In genomic region chr7:97325156-97325985, GRCm38 (mm10) we compare ENCODE assay signal across 8 mouse cellular contexts. TPM values are rescaled to one million over a fixed set of nuclear protein-coding genes. Genes with fewer than 3 reads are reported as not detected.
DNase-seq lines count a peak whose midpoint lies in the region; ATAC-seq lines count a peak whose summit lies in the region.

No protein-coding gene starts in this region.

- H3K4me2 ChIP-seq in neural tube, embryonic 14.5 days (ENCODE audit: low read depth, low read length): peak overlapping the region; percentile 39

- ATAC-seq in megakaryocyte, adult 5-6 weeks (ENCODE audit: poor library complexity, severe bottlenecking): no peak
- peak; percentile 64 for ATAC-seq in neural tube, embryonic 14.5 days (ENCODE audit: low read depth)
- ATAC-seq in CD4-positive, CD25-positive, alpha-beta regulatory T cell, adult 4 months: no peak

- no peak overlapping the region for H3K27ac ChIP-seq in neural tube, embryonic 14.5 days (ENCODE audit: low read depth, low read length)

- H3K9me3 ChIP-seq in megakaryocyte, embryonic 14.5 days: peaks cover 23% of the 10 kb centered on the region
- no peaks in the 10 kb centered on the region for H3K9me3 ChIP-seq in neural tube, embryonic 14.5 days (ENCODE audit: control insufficient read depth, low read length)

- H3K4me1 ChIP-seq in megakaryocyte, embryonic 14.5 days: peaks cover 18% of the 10 kb centered on the region
- H3K4me1 ChIP-seq in neural tube, embryonic 14.5 days (ENCODE audit: control insufficient read depth, insufficient read depth, low read length): peaks cover 5% of the 10 kb centered on the region; the same call in 1 of the 2 replicates

- WGBS in neural tube, embryonic 14.5 days: 15% methylated on average over 78 of the region's 96 CpGs

- DNase-seq in embryo, embryonic 10 days (ENCODE audit: low spot score): peak; percentile 22
- DNase-seq in embryo, embryonic 10.5 days (ENCODE audit: low spot score): no peak
- DNase-seq in left cerebral cortex, postnatal 14 days (ENCODE audit: low spot score in 2 of 2): peak; percentile 59 to 68
- no peak for DNase-seq in adrenal gland, adult 2 months

- H3K4me3 ChIP-seq in megakaryocyte, embryonic 14.5 days (replicated peaks): peak overlapping the region; percentile 71
- peak overlapping the region; percentile 24 for H3K4me3 ChIP-seq in neural tube, embryonic 14.5 days (ENCODE audit: low read depth, low read length)

- peaks cover 87% of the 10 kb centered on the region for H3K27me3 ChIP-seq in megakaryocyte, embryonic 14.5 days (replicated peaks)
- H3K27me3 ChIP-seq in neural tube, embryonic 14.5 days (ENCODE audit: control insufficient read depth, insufficient read depth, low read length): peaks cover 15% of the 10 kb centered on the region

- no peaks in the 10 kb centered on the region for H3K36me3 ChIP-seq in megakaryocyte, embryonic 14.5 days (replicated peaks; ENCODE audit: low read length)
- no peaks in the 10 kb centered on the region for H3K36me3 ChIP-seq in neural tube, embryonic 14.5 days (ENCODE audit: control insufficient read depth, insufficient read depth, low read length)

- H3K9ac ChIP-seq in neural tube, embryonic 14.5 days (replicated peaks; ENCODE audit: low read depth, low read length): no peak overlapping the region

- intact Hi-C loops in left cerebral cortex, postnatal 14 days (cut with DNase I): no loop called here

RNA-seq across cellular contexts. Expression of gene Usp35, which starts 6.4 kb away (rescaled TPM):
- polyA plus RNA-seq in megakaryocyte, embryonic 14.5 days (2012; ENCODE audit: insufficient read depth, low replicate concordance): 1.4 and 2.3 TPM in 2 replicates
- total RNA-seq in megakaryocyte, adult 5-6 weeks (2015): 0.87 and 1.1 TPM in 2 replicates
- 0.66 and 0.77 TPM in 2 replicates for total RNA-seq in megakaryocyte, adult 5-6 weeks (2017)
- total RNA-seq in left cerebral cortex, postnatal 14 days (2021): 10 to 100 TPM; 12.2 to 13.5 TPM
- polyA plus RNA-seq in neural tube, embryonic 14.5 days (2014; fragmentation: Nextera tagmentation; extraction: Ambion mirVana): 4.6 and 5.1 TPM in 2 replicates
- 1 to 10 TPM; 7.0 to 8.5 TPM for total RNA-seq in adrenal gland, adult 2 months (2021)
- 8.4 and 11.1 TPM in 2 replicates for polyA plus RNA-seq in adrenal gland, adult 2 months (2012; rRNA removed)
- 1 to 10 TPM; 1.4 to 2.7 TPM for polyA plus RNA-seq in CD4-positive, CD25-positive, alpha-beta regulatory T cell, adult 4 months (2017; shearing (Covaris generic))

RNA-seq across cellular contexts. Expression of gene Kctd21, which starts 6.8 kb away (rescaled TPM):
- polyA plus RNA-seq in megakaryocyte, embryonic 14.5 days (2012; ENCODE audit: insufficient read depth, low replicate concordance): 0.70 and 1.1 TPM in 2 replicates
- 3.3 and 4.5 TPM in 2 replicates for total RNA-seq in megakaryocyte, adult 5-6 weeks (2015)
- 1.8 and 2.3 TPM in 2 replicates for total RNA-seq in megakaryocyte, adult 5-6 weeks (2017)
- 10 to 100 TPM; 10.7 TPM for total RNA-seq in left cerebral cortex, postnatal 14 days (2021)
- 7.5 and 9.8 TPM in 2 replicates for polyA plus RNA-seq in neural tube, embryonic 14.5 days (2014; fragmentation: Nextera tagmentation; extraction: Ambion mirVana)
- total RNA-seq in adrenal gland, adult 2 months (2021): 10 to 100 TPM in 1 of 2 experiments, 1 to 10 TPM in 1; 7.3 to 11.4 TPM
- polyA plus RNA-seq in adrenal gland, adult 2 months (2012; rRNA removed): 5.3 and 5.6 TPM in 2 replicates
- polyA plus RNA-seq in CD4-positive, CD25-positive, alpha-beta regulatory T cell, adult 4 months (2017; shearing (Covaris generic)): 1 to 10 TPM; 1.7 to 3.1 TPM

RNA-seq across cellular contexts. Expression of gene Alg8, which starts 46.0 kb away (rescaled TPM):
- 1.1 TPM in 1 of 2 replicates, not detected in the other for polyA plus RNA-seq in megakaryocyte, embryonic 14.5 days (2012; ENCODE audit: insufficient read depth, low replicate concordance)
- 40.5 and 45.2 TPM in 2 replicates for total RNA-seq in megakaryocyte, adult 5-6 weeks (2015)
- total RNA-seq in megakaryocyte, adult 5-6 weeks (2017): 29.9 and 41.7 TPM in 2 replicates
- 10 to 100 TPM in 1 of 2 experiments, 1 to 10 TPM in 1; 8.5 to 13.0 TPM for total RNA-seq in left cerebral cortex, postnatal 14 days (2021)
- 9.6 and 12.0 TPM in 2 replicates for polyA plus RNA-seq in neural tube, embryonic 14.5 days (2014; fragmentation: Nextera tagmentation; extraction: Ambion mirVana)
- total RNA-seq in adrenal gland, adult 2 months (2021): 10 to 100 TPM; 15.2 to 16.6 TPM
- 6.0 and 7.3 TPM in 2 replicates for polyA plus RNA-seq in adrenal gland, adult 2 months (2012; rRNA removed)
- 10 to 100 TPM; 19.5 to 21.4 TPM for polyA plus RNA-seq in CD4-positive, CD25-positive, alpha-beta regulatory T cell, adult 4 months (2017; shearing (Covaris generic))

Comparison
In these comparisons a context has a peak if more than half of its experiments do, and no peak if none do; other contexts are left out.
1. DNase-seq: peak in embryo, embryonic 10 days (single experiment) and left cerebral cortex, postnatal 14 days (2 of 2); none in embryo, embryonic 10.5 days (single experiment) and adrenal gland, adult 2 months (single experiment).